Mouse (Mus musculus): ENCODE results near the gene Ldlrad1. TPM values are rescaled to one million over a fixed set of nuclear protein-coding genes. Genes with fewer than 3 reads are reported as not detected.

Ldlrad1 gene
- total and polyA plus RNA-seq, 3 experiments = 0.15 TPM; not detected in 2

Other genes starting within 250 kb of the Ldlrad1 start
- 69.6 and 73.1 TPM in 2 replicates for gene Mrpl37, start 142.3 kb upstream of the Ldlrad1 start, total RNA-seq (2012; rRNA removed)
- gene Mrpl37, start 142.3 kb upstream of the Ldlrad1 start, polyA plus RNA-seq (2012; ENCODE audit: insufficient read depth in 1 of 2, insufficient read length in 2 of 2, low read depth in 1 of 2, low replicate concordance in 2 of 2, missing spikeins in 1 of 2) = 100 to 1,000 TPM; 153 to 423 TPM
- gene Cyb5rl, start 142.2 kb upstream of the Ldlrad1 start, total RNA-seq (2012; rRNA removed) = 5.6 and 8.5 TPM in 2 replicates
- 1 to 10 TPM in 1 of 2 experiments, not detected in 1; 9.3 TPM for gene Cyb5rl, start 142.2 kb upstream of the Ldlrad1 start, polyA plus RNA-seq (2012; ENCODE audit: insufficient read depth in 1 of 2, insufficient read length in 2 of 2, low read depth in 1 of 2, low replicate concordance in 2 of 2, missing spikeins in 1 of 2)
- gene Cdcp2, start 112.3 kb upstream of the Ldlrad1 start, total RNA-seq (2012; rRNA removed) = not detected in 2 replicates
- not detected for gene Cdcp2, start 112.3 kb upstream of the Ldlrad1 start, polyA plus RNA-seq (2012; ENCODE audit: insufficient read depth in 1 of 2, insufficient read length in 2 of 2, low read depth in 1 of 2, low replicate concordance in 2 of 2, missing spikeins in 1 of 2)
- gene Tmem59, start 30.8 kb upstream of the Ldlrad1 start, total RNA-seq (2012; rRNA removed) = 51.9 and 55.8 TPM in 2 replicates
- 10 to 100 TPM in 1 of 2 experiments, not detected in 1; 78.9 TPM for gene Tmem59, start 30.8 kb upstream of the Ldlrad1 start, polyA plus RNA-seq (2012; ENCODE audit: insufficient read depth in 1 of 2, insufficient read length in 2 of 2, low read depth in 1 of 2, low replicate concordance in 2 of 2, missing spikeins in 1 of 2)
- 1.5 and 1.9 TPM in 2 replicates for gene Tceanc2, start 30.1 kb upstream of the Ldlrad1 start, total RNA-seq (2012; rRNA removed)
- 1 to 10 TPM in 1 of 2 experiments, not detected in 1; 9.4 TPM for gene Tceanc2, start 30.1 kb upstream of the Ldlrad1 start, polyA plus RNA-seq (2012; ENCODE audit: insufficient read depth in 1 of 2, insufficient read length in 2 of 2, low read depth in 1 of 2, low replicate concordance in 2 of 2, missing spikeins in 1 of 2)
- 8.6 and 9.3 TPM in 2 replicates for gene Lrrc42, start 44.4 kb downstream of the Ldlrad1 start, total RNA-seq (2012; rRNA removed)
- gene Lrrc42, start 44.4 kb downstream of the Ldlrad1 start, polyA plus RNA-seq (2012; ENCODE audit: insufficient read depth in 1 of 2, insufficient read length in 2 of 2, low read depth in 1 of 2, low replicate concordance in 2 of 2, missing spikeins in 1 of 2) = 10 to 100 TPM in 1 of 2 experiments, not detected in 1; 48.9 TPM
- gene Hspb11, start 44.4 kb downstream of the Ldlrad1 start, total RNA-seq (2012; rRNA removed) = 11.2 and 12.4 TPM in 2 replicates
- gene Hspb11, start 44.4 kb downstream of the Ldlrad1 start, polyA plus RNA-seq (2012; ENCODE audit: insufficient read depth in 1 of 2, insufficient read length in 2 of 2, low read depth in 1 of 2, low replicate concordance in 2 of 2, missing spikeins in 1 of 2) = 10 to 100 TPM in 1 of 2 experiments, not detected in 1; 16.8 TPM
- not detected in 2 replicates for gene Dio1, start 98.0 kb downstream of the Ldlrad1 start, total RNA-seq (2012; rRNA removed)
- under 1 TPM in 1 of 2 experiments, not detected in 1; 0.13 TPM for gene Dio1, start 98.0 kb downstream of the Ldlrad1 start, polyA plus RNA-seq (2012; ENCODE audit: insufficient read depth in 1 of 2, insufficient read length in 2 of 2, low read depth in 1 of 2, low replicate concordance in 2 of 2, missing spikeins in 1 of 2)
- 37.5 and 40.6 TPM in 2 replicates for gene Yipf1, start 105.2 kb downstream of the Ldlrad1 start, total RNA-seq (2012; rRNA removed)
- 100 to 1,000 TPM in 1 of 2 experiments, 10 to 100 TPM in 1; 43.5 to 549 TPM for gene Yipf1, start 105.2 kb downstream of the Ldlrad1 start, polyA plus RNA-seq (2012; ENCODE audit: insufficient read depth in 1 of 2, insufficient read length in 2 of 2, low read depth in 1 of 2, low replicate concordance in 2 of 2, missing spikeins in 1 of 2)
- 44.7 and 54.0 TPM in 2 replicates for gene Ndc1, start 158.6 kb downstream of the Ldlrad1 start, total RNA-seq (2012; rRNA removed)
- gene Ndc1, start 158.6 kb downstream of the Ldlrad1 start, polyA plus RNA-seq (2012; ENCODE audit: insufficient read depth in 1 of 2, insufficient read length in 2 of 2, low read depth in 1 of 2, low replicate concordance in 2 of 2, missing spikeins in 1 of 2) = 100 to 1,000 TPM in 1 of 2 experiments, 10 to 100 TPM in 1; 57.2 to 274 TPM
- gene Glis1, start 225.4 kb downstream of the Ldlrad1 start, total RNA-seq (2012; rRNA removed) = 0.46 TPM in 1 of 2 replicates, not detected in the other
- gene Glis1, start 225.4 kb downstream of the Ldlrad1 start, polyA plus RNA-seq (2012; ENCODE audit: insufficient read depth in 1 of 2, insufficient read length in 2 of 2, low read depth in 1 of 2, low replicate concordance in 2 of 2, missing spikeins in 1 of 2) = under 1 TPM in 1 of 2 experiments, not detected in 1; 0.93 TPM